Mouse (Mus musculus): ENCODE measurements at regions not wholly inside any gene's neighbourhood (a gene's known extent, or its start where the extent isn't known, plus 50 kb on each side); places are given as distances from the start of the nearest gene placed in this dataset.
"Not testable (repeated sequence)": the region's sequence is repeated elsewhere in the genome, so short reads cannot be mapped to it uniquely, and the experiment has no call there.

- Histone ChIP-seq H3K36me3 (ENCODE audit: insufficient read depth, low read length) (no peaks in the 10 kb centered on the region), H3K9me3 (ENCODE audit: low read length) (no peaks in the 10 kb centered on the region), H3K4me1 (replicated peaks; ENCODE audit: low read depth, low read length) (no peaks in the 10 kb centered on the region), H3K4me3 (replicated peaks; ENCODE audit: low read length) (no peak overlapping the region), H3K27me3 (ENCODE audit: insufficient read depth, low read length) (no peaks in the 10 kb centered on the region)
- TF ChIP-seq CTCF (conservative IDR thresholded peaks at IDR 0.05; ENCODE audit: low read length) (no peak), NANOG (IDR thresholded peaks at IDR 0.05; ENCODE audit: borderline replicate concordance, low read length) (no peak), POU5F1 (IDR thresholded peaks at IDR 0.05; ENCODE audit: borderline replicate concordance, low read length) (no peak)
Observed at GRCm38 (mm10) chr4:23341240-23341639, 853.1 kb upstream of the Pou3f2 start.

GRCm38 (mm10) chr4:23338481-23338880 is 850.3 kb upstream of the Pou3f2 start:
- H3K4me1 ChIP-seq (replicated peaks; ENCODE audit: low read depth, low read length): no peaks in the 10 kb centered on the region
- no peak for TF ChIP-seq POU5F1 (IDR thresholded peaks at IDR 0.05; ENCODE audit: borderline replicate concordance, low read length)
- TF ChIP-seq NANOG (IDR thresholded peaks at IDR 0.05; ENCODE audit: borderline replicate concordance, low read length): no peak
- TF ChIP-seq CTCF (conservative IDR thresholded peaks at IDR 0.05; ENCODE audit: low read length): no peak
- no peak overlapping the region for H3K4me3 ChIP-seq (replicated peaks; ENCODE audit: low read length)
- no peaks in the 10 kb centered on the region for H3K9me3 ChIP-seq (ENCODE audit: low read length)
- H3K36me3 ChIP-seq (ENCODE audit: insufficient read depth, low read length): no peaks in the 10 kb centered on the region
- H3K27me3 ChIP-seq (ENCODE audit: insufficient read depth, low read length): no peaks in the 10 kb centered on the region

GRCm38 (mm10) chr4:23300617-23301016 is 812.5 kb upstream of the Pou3f2 start:
- Histone ChIP-seq H3K27me3 (ENCODE audit: insufficient read depth, low read length) (no peaks in the 10 kb centered on the region), H3K36me3 (ENCODE audit: insufficient read depth, low read length) (no peaks in the 10 kb centered on the region), H3K9me3 (ENCODE audit: low read length) (no peaks in the 10 kb centered on the region), H3K4me1 (replicated peaks; ENCODE audit: low read depth, low read length) (no peaks in the 10 kb centered on the region), H3K4me3 (replicated peaks; ENCODE audit: low read length) (no peak overlapping the region)
- TF ChIP-seq NANOG (IDR thresholded peaks at IDR 0.05; ENCODE audit: borderline replicate concordance, low read length): no peak
- no peak for TF ChIP-seq CTCF (conservative IDR thresholded peaks at IDR 0.05; ENCODE audit: low read length)
- TF ChIP-seq POU5F1 (IDR thresholded peaks at IDR 0.05; ENCODE audit: borderline replicate concordance, low read length): no peak

GRCm38 (mm10) chr4:23280087-23280486 is 791.9 kb upstream of the Pou3f2 start:
- Histone ChIP-seq H3K27me3 (ENCODE audit: insufficient read depth, low read length) (no peaks in the 10 kb centered on the region), H3K4me3 (replicated peaks; ENCODE audit: low read length) (no peak overlapping the region), H3K36me3 (ENCODE audit: insufficient read depth, low read length) (no peaks in the 10 kb centered on the region), H3K4me1 (replicated peaks; ENCODE audit: low read depth, low read length) (no peaks in the 10 kb centered on the region), H3K9me3 (ENCODE audit: low read length) (peaks cover 21% of the 10 kb centered on the region)
- no peak for TF ChIP-seq NANOG (IDR thresholded peaks at IDR 0.05; ENCODE audit: borderline replicate concordance, low read length)
- TF ChIP-seq CTCF (conservative IDR thresholded peaks at IDR 0.05; ENCODE audit: low read length): no peak
- TF ChIP-seq POU5F1 (IDR thresholded peaks at IDR 0.05; ENCODE audit: borderline replicate concordance, low read length): no peak

- Histone ChIP-seq H3K9me3 (ENCODE audit: low read length) (no peaks in the 10 kb centered on the region), H3K4me1 (replicated peaks; ENCODE audit: low read depth, low read length) (no peaks in the 10 kb centered on the region), H3K27me3 (ENCODE audit: insufficient read depth, low read length) (no peaks in the 10 kb centered on the region), H3K4me3 (replicated peaks; ENCODE audit: low read length) (no peak overlapping the region), H3K36me3 (ENCODE audit: insufficient read depth, low read length) (no peaks in the 10 kb centered on the region)
- no peak for TF ChIP-seq POU5F1 (IDR thresholded peaks at IDR 0.05; ENCODE audit: borderline replicate concordance, low read length)
- TF ChIP-seq NANOG (IDR thresholded peaks at IDR 0.05; ENCODE audit: borderline replicate concordance, low read length): no peak
- TF ChIP-seq CTCF (conservative IDR thresholded peaks at IDR 0.05; ENCODE audit: low read length): no peak
Observed at GRCm38 (mm10) chr4:23275203-23275602, 787.0 kb upstream of the Pou3f2 start.

- no peaks in the 10 kb centered on the region for H3K9me3 ChIP-seq (ENCODE audit: low read length)
- H3K36me3 ChIP-seq (ENCODE audit: insufficient read depth, low read length): no peaks in the 10 kb centered on the region
- no peak overlapping the region for H3K4me3 ChIP-seq (replicated peaks; ENCODE audit: low read length)
- H3K4me1 ChIP-seq (replicated peaks; ENCODE audit: low read depth, low read length): no peaks in the 10 kb centered on the region
- TF ChIP-seq CTCF (conservative IDR thresholded peaks at IDR 0.05; ENCODE audit: low read length) (no peak), NANOG (IDR thresholded peaks at IDR 0.05; ENCODE audit: borderline replicate concordance, low read length) (peak; percentile 64; the same call in 1 of the 2 replicates)
- no peaks in the 10 kb centered on the region for H3K27me3 ChIP-seq (ENCODE audit: insufficient read depth, low read length)
Observed at GRCm38 (mm10) chr4:23271947-23272346, 783.8 kb upstream of the Pou3f2 start.

GRCm38 (mm10) chr4:23260371-23260770 is 772.2 kb upstream of the Pou3f2 start:
- TF ChIP-seq POU5F1 (IDR thresholded peaks at IDR 0.05; ENCODE audit: borderline replicate concordance, low read length) (no peak), NANOG (IDR thresholded peaks at IDR 0.05; ENCODE audit: borderline replicate concordance, low read length) (no peak), CTCF (conservative IDR thresholded peaks at IDR 0.05; ENCODE audit: low read length) (no peak)
- H3K4me3 ChIP-seq (replicated peaks; ENCODE audit: low read length): no peak overlapping the region
- no peaks in the 10 kb centered on the region for H3K27me3 ChIP-seq (ENCODE audit: insufficient read depth, low read length)
- no peaks in the 10 kb centered on the region for H3K36me3 ChIP-seq (ENCODE audit: insufficient read depth, low read length)
- peaks cover 34% of the 10 kb centered on the region for H3K9me3 ChIP-seq (ENCODE audit: low read length)
- H3K4me1 ChIP-seq (replicated peaks; ENCODE audit: low read depth, low read length): no peaks in the 10 kb centered on the region

GRCm38 (mm10) chr4:23234960-23235359 is 746.8 kb upstream of the Pou3f2 start:
- Histone ChIP-seq H3K4me3 (replicated peaks; ENCODE audit: low read length) (no peak overlapping the region), H3K36me3 (ENCODE audit: insufficient read depth, low read length) (no peaks in the 10 kb centered on the region), H3K9me3 (ENCODE audit: low read length) (no peaks in the 10 kb centered on the region), H3K4me1 (replicated peaks; ENCODE audit: low read depth, low read length) (no peaks in the 10 kb centered on the region), H3K27me3 (ENCODE audit: insufficient read depth, low read length) (no peaks in the 10 kb centered on the region)
- no peak for TF ChIP-seq NANOG (IDR thresholded peaks at IDR 0.05; ENCODE audit: borderline replicate concordance, low read length)
- TF ChIP-seq CTCF (conservative IDR thresholded peaks at IDR 0.05; ENCODE audit: low read length): no peak
- TF ChIP-seq POU5F1 (IDR thresholded peaks at IDR 0.05; ENCODE audit: borderline replicate concordance, low read length): no peak

- peaks cover 48% of the 10 kb centered on the region for H3K9me3 ChIP-seq (ENCODE audit: low read length)
- H3K36me3 ChIP-seq (ENCODE audit: insufficient read depth, low read length); H3K4me1 ChIP-seq (replicated peaks; ENCODE audit: low read depth, low read length); H3K27me3 ChIP-seq (ENCODE audit: insufficient read depth, low read length); H3K4me3 ChIP-seq (replicated peaks; ENCODE audit: low read length): not testable (repeated sequence)
Observed at GRCm38 (mm10) chr4:23194756-23195155, 706.6 kb upstream of the Pou3f2 start.
